Mouse (Mus musculus): ENCODE measurements around the gene Olfr829.
"Not testable (repeated sequence)": the region's sequence is repeated elsewhere in the genome, so short reads cannot be mapped to it uniquely, and the experiment has no call there.

Olfr829 gene
- long read RNA-seq, experiment 1, result 0 reads
- long read RNA-seq, experiment 2, result 0 reads

DNA sequence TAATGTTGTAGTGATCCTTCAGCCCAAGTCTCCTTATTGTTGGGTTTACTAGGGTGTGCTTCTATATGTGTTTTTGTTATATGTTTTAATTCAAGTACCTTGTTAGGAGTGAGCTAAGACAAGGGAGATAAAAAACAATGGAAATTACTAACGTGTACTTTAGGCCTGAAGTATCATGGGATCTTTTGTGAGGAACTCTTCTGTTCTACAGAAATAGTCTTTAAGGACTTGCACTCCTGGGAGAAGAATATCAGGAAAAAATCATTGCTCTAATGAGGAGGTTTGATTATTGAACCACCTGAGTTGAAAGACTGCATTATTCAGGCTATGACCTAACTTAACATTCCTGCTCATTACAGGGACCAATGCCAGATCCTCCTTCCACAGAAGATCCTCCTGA, at the start of gene Olfr829:
Gene Olfr829, plus strand, starts transcription at position 301 of the 400 bp plus-strand sequence.
- intact Hi-C loops (cut with DNase I), result no loop called here

DNA sequence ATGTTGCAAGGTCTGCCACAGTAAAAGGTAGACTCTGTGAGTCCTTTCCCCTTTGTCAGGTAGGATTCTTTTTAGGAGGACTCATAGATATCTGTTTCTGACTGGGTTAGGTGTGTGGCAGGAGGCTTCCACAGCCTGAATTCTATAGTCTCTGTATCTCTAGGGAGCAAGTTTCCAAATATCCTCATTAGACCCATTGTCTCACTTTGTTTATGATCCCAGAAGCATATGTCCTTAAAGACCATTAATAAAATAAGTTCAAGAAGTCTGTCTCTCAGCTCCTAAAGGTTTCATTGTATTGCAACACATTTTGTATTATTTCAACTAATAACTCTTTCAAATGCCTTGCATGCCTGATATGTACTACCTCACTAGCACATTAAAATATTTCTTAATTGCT, 35.3 kb upstream of the Olfr829 start, which contains the start of gene Olfr828:
Gene Olfr828, minus strand, starts transcription at position 101 of the 400 bp plus-strand sequence.
- intact Hi-C loops (cut with DNase I), result no loop called here

DNA sequence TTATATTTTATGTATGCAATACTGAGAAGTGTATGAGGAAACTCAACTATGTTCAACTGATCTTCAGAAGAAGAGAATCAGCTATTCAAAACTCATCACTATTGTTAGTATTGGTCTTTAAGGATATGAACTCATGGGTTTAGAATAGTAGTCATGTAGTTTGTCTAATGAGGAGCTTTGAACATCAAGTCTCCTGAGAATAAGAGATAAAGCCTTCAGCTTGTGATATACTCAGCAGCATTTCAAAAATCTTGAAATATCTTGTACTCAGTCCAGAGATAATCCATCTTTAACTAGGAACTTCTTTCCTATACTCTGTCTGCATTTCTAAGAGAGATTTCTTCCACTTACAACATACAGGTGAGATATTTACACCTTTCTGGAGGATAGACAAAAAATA, 19.7 kb downstream of the Olfr829 start, which contains the start of gene Olfr830:
Gene Olfr830, plus strand, starts transcription at position 301 of the 400 bp plus-strand sequence.
- intact Hi-C loops (cut with DNase I), result no loop called here

DNA sequence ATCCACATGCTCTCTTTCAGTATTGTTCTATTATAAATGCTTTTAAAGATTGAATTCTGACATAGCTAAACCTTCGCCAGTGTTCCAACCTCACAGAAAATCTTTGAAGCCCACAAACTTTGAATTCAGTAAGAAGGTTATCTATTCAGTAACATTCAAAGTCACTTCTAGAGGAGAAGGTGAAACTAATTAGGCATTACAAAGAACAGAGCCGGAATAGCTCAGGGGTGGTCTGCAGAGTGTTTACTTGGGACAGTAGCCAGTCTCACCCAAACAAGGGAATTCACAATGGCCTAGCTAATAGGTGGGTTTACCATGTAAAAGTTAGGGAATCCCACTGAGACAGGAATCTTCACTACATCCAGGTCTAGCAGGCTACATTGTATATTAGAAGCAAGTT, 53.0 kb downstream of the Olfr829 start:
- intact Hi-C loops (cut with DNase I), result not testable (repeated sequence)

Measured in adrenal gland (tissue).